Mouse (Mus musculus) MEL (cell line): Measurements from ENCODE around the gene Hps4. TPM values are rescaled to one million over a fixed set of nuclear protein-coding genes. Genes with fewer than 3 reads are reported as not detected.

Experiments used
- DNase-seq: peaks from one replicate; pipeline ENCODE4 v3.0.0; 2011; ENCODE audit warnings: low read depth, low spot score
- H3K27ac ChIP-seq: 2 replicates; pipeline ENCODE4 v1.5.1; 2012; ENCODE audit warnings: low read depth, mild to moderate bottlenecking, control low read depth, low read length, moderate library complexity; ENCODE audit not compliant: control insufficient read depth
- H3K27me3 ChIP-seq, 2 experiments: fragments of 150-350 bp in 1 of 2; sonication (generic) in 1 of 2; 2 replicates each; pipeline ENCODE4 v1.6.1; 2012; ENCODE audit warnings: low read length in 2 of 2, mild to moderate bottlenecking in 2 of 2, improper control_type of control experiment in 1 of 2, moderate library complexity in 1 of 2; ENCODE audit not compliant: insufficient read depth in 2 of 2, control insufficient read depth in 1 of 2
- H3K36me3 ChIP-seq, 2 experiments: 2 replicates each; pipeline ENCODE4 v1.6.1; 2012 to 2014; ENCODE audit warnings: low read length in 2 of 2, improper control_type of control experiment in 1 of 2, inconsistent platforms in 1 of 2, mild to moderate bottlenecking in 1 of 2; ENCODE audit not compliant: insufficient read depth in 2 of 2, control insufficient read depth in 1 of 2
- H3K4me1 ChIP-seq, 2 experiments: fragments of 150-350 bp in 1 of 2; sonication (generic) in 1 of 2; 2 replicates each; pipeline ENCODE4 v1.6.1; 2012; ENCODE audit warnings: low read length in 2 of 2, improper control_type of control experiment in 1 of 2, mild to moderate bottlenecking in 1 of 2; ENCODE audit not compliant: insufficient read depth in 2 of 2, control insufficient read depth in 1 of 2
- H3K4me3 ChIP-seq, 2 experiments: fragments of 150-350 bp in 1 of 2; sonication (generic) in 1 of 2; 2 replicates each; pipeline ENCODE4 v1.5.1; 2012; ENCODE audit warnings: low read depth in 2 of 2, low read length in 2 of 2, mild to moderate bottlenecking in 2 of 2, moderate library complexity in 2 of 2, control low read depth in 1 of 2, improper control_type of control experiment in 1 of 2; ENCODE audit not compliant: control insufficient read depth in 1 of 2, insufficient read depth in 1 of 2
- H3K79me2 ChIP-seq: 2 replicates; pipeline ENCODE4 v1.6.1; 2012; ENCODE audit warnings: mild to moderate bottlenecking, low read length, moderate library complexity; ENCODE audit not compliant: control insufficient read depth, poor library complexity, insufficient read depth
- H3K9ac ChIP-seq: 2 replicates; pipeline ENCODE4 v1.6.1; 2012; ENCODE audit warnings: low read depth, mild to moderate bottlenecking, control low read depth, low read length, moderate library complexity; ENCODE audit not compliant: control insufficient read depth, poor library complexity, severe bottlenecking
- H3K9me3 ChIP-seq: fragments of 150-350 bp; sonication (generic); replicated peaks from 2 replicates; pipeline ENCODE4 v1.6.1; 2012; ENCODE audit warnings: mild to moderate bottlenecking, low read length, improper control_type of control experiment, moderate library complexity; ENCODE audit not compliant: insufficient read depth
- CHD1 ChIP-seq: IDR thresholded peaks from 2 replicates; pipeline ENCODE4 v1.6.1; 2012; ENCODE audit warnings: low read depth, mild to moderate bottlenecking, inconsistent platforms, low read length, improper control_type of control experiment
- CHD2 ChIP-seq: IDR thresholded peaks from 2 replicates; pipeline ENCODE4 v1.6.1; 2011; ENCODE audit warnings: low read length, improper control_type of control experiment
- CTCF ChIP-seq, 3 experiments: IDR thresholded peaks in 2 of 3; conservative IDR thresholded peaks in 1 of 3; 2 replicates each; pipeline ENCODE4 v1.5.1; 2011 to 2012; ENCODE audit warnings: low read length in 3 of 3, low read depth in 2 of 3, mild to moderate bottlenecking in 2 of 3, improper control_type of control experiment in 1 of 3, inconsistent platforms in 1 of 3, mixed read lengths in 1 of 3, moderate library complexity in 1 of 3; ENCODE audit not compliant: control insufficient read depth in 1 of 3, insufficient read depth in 1 of 3, poor library complexity in 1 of 3, severe bottlenecking in 1 of 3
- E2F4 ChIP-seq: IDR thresholded peaks from 2 replicates; pipeline ENCODE4 v1.6.1; 2011; ENCODE audit warnings: low read depth, low read length, improper control_type of control experiment, borderline replicate concordance
- ELF1 ChIP-seq: IDR thresholded peaks from 2 replicates; pipeline ENCODE4 v1.6.1; 2014; ENCODE audit warnings: low read depth, mild to moderate bottlenecking, inconsistent platforms, low read length, improper control_type of control experiment, moderate library complexity
- GABPA ChIP-seq: IDR thresholded peaks from 2 replicates; pipeline ENCODE4 v1.6.1; 2012; ENCODE audit warnings: low read depth, mild to moderate bottlenecking, inconsistent platforms, low read length, improper control_type of control experiment, moderate library complexity
- JUND ChIP-seq: IDR thresholded peaks from 2 replicates; pipeline ENCODE4 v1.6.1; 2011; ENCODE audit warnings: low read depth, mild to moderate bottlenecking, improper control_type of control experiment, low read length
- KAT2A ChIP-seq: conservative IDR thresholded peaks from 2 replicates; pipeline ENCODE4 v1.6.1; 2012; ENCODE audit warnings: low read depth, low read length, improper control_type of control experiment, inconsistent platforms
- MAFK ChIP-seq: IDR thresholded peaks from 2 replicates; pipeline ENCODE4 v1.6.1; 2011; ENCODE audit warnings: low read depth, mild to moderate bottlenecking, low read length, improper control_type of control experiment, borderline replicate concordance
- MAX ChIP-seq: IDR thresholded peaks from 2 replicates; pipeline ENCODE4 v1.6.1; 2011; ENCODE audit warnings: low read length, improper control_type of control experiment
- MAZ ChIP-seq: IDR thresholded peaks from 2 replicates; pipeline ENCODE4 v1.6.1; 2012; ENCODE audit warnings: low read depth, mild to moderate bottlenecking, inconsistent platforms, low read length, improper control_type of control experiment
- MYB ChIP-seq: IDR thresholded peaks from 2 replicates; pipeline ENCODE4 v1.6.1; 2011; ENCODE audit warnings: mild to moderate bottlenecking, low read depth, low read length, improper control_type of control experiment
- NELFE ChIP-seq: IDR thresholded peaks from 2 replicates; pipeline ENCODE4 v1.6.1; 2011; ENCODE audit warnings: low read depth, low read length, improper control_type of control experiment
- POLR2A ChIP-seq, 2 experiments: IDR thresholded peaks; 2 replicates each; pipeline ENCODE4 v1.6.1; 2011 to 2012; ENCODE audit warnings: low read length in 2 of 2, mild to moderate bottlenecking in 2 of 2, control low read depth in 1 of 2, improper control_type of control experiment in 1 of 2, low read depth in 1 of 2, moderate library complexity in 1 of 2; ENCODE audit not compliant: control insufficient read depth in 1 of 2, insufficient read depth in 1 of 2, poor library complexity in 1 of 2
- POLR2AphosphoS5 ChIP-seq: IDR thresholded peaks from 2 replicates; pipeline ENCODE4 v1.6.1; 2012; ENCODE audit warnings: low read depth, borderline replicate concordance, mild to moderate bottlenecking, inconsistent platforms, low read length, moderate library complexity, mixed read lengths
- RAD21 ChIP-seq: IDR thresholded peaks from 2 replicates; pipeline ENCODE4 v1.6.1; 2011; ENCODE audit warnings: mild to moderate bottlenecking, low read depth, low read length, improper control_type of control experiment
- SIN3A ChIP-seq: IDR thresholded peaks from 2 replicates; pipeline ENCODE4 v1.6.1; 2012; ENCODE audit warnings: low read length, improper control_type of control experiment, inconsistent platforms
- SMC3 ChIP-seq: IDR thresholded peaks from 2 replicates; pipeline ENCODE4 v1.6.1; 2011; ENCODE audit warnings: low read depth, low read length, improper control_type of control experiment
- TAL1 ChIP-seq: IDR thresholded peaks from 2 replicates; pipeline ENCODE4 v1.6.1; 2012; ENCODE audit warnings: mild to moderate bottlenecking, inconsistent platforms, low read length, moderate library complexity, mixed read lengths
- UBTF ChIP-seq: IDR thresholded peaks from 2 replicates; pipeline ENCODE4 v1.6.1; 2012; ENCODE audit warnings: low read depth, mild to moderate bottlenecking, inconsistent platforms, low read length, improper control_type of control experiment, moderate library complexity, borderline replicate concordance; ENCODE audit not compliant: insufficient read depth
- USF1 ChIP-seq: IDR thresholded peaks from 2 replicates; pipeline ENCODE4 v1.6.1; 2014; ENCODE audit warnings: low read depth, mild to moderate bottlenecking, inconsistent platforms, low read length, improper control_type of control experiment, moderate library complexity
- USF2 ChIP-seq, 2 experiments: IDR thresholded peaks; 2 replicates each; pipeline ENCODE4 v1.6.1; 2011 to 2012; ENCODE audit warnings: improper control_type of control experiment in 2 of 2, low read length in 2 of 2, borderline replicate concordance in 1 of 2, inconsistent platforms in 1 of 2, low read depth in 1 of 2, mild to moderate bottlenecking in 1 of 2; ENCODE audit not compliant: insufficient read depth in 1 of 2
- ZKSCAN1 ChIP-seq: IDR thresholded peaks from 2 replicates; pipeline ENCODE4 v1.6.1; 2012; ENCODE audit warnings: low read depth, mild to moderate bottlenecking, inconsistent platforms, low read length, improper control_type of control experiment, moderate library complexity
- ZNF384 ChIP-seq: IDR thresholded peaks from 2 replicates; pipeline ENCODE4 v1.6.1; 2012; ENCODE audit warnings: low read depth, mild to moderate bottlenecking, inconsistent platforms, low read length, improper control_type of control experiment
- polyA plus RNA-seq, 2 experiments: library from polyadenylated mRNA; stranded (reverse) in 1 of 2; unstranded in 1 of 2; fragments of >175 nt in 1 of 2; fragments of >200 nt in 1 of 2; gene quantifications; 2 replicates each; pipeline versions ENCODE4 v1.2.1 to v1.2.4; 2012; ENCODE audit warnings: low replicate concordance in 2 of 2, low read depth in 1 of 2; ENCODE audit not compliant: insufficient read length in 2 of 2, insufficient read depth in 1 of 2, missing spikeins in 1 of 2
- total RNA-seq: library from RNA; depleted of rRNA; stranded (reverse); fragments of 300-350 nt; gene quantifications from 2 replicates; pipeline ENCODE4 v1.2.3, GENCODE M21; 2012

Hps4 gene
- total and polyA plus RNA-seq, 3 experiments = 37.1 to 41.7 TPM; not detected in 1

GRCm38 (mm10) chr5:112305842-112306241 lies 37.0 kb upstream of the Hps4 start:
- no peak overlapping the region for H3K9ac ChIP-seq
- H3K9me3 ChIP-seq = no peaks in the 10 kb centered on the region
- H3K4me3 ChIP-seq = no peak overlapping the region
- peaks cover 1% of the 10 kb centered on the region; the same call in 1 of the 2 replicates for H3K79me2 ChIP-seq
- TF ChIP-seq SMC3 = no peak
- no peak for TF ChIP-seq JUND
- no peak for TF ChIP-seq MAX
- no peak for TF ChIP-seq MAZ
- TF ChIP-seq CHD1 = no peak
- TF ChIP-seq MAFK = no peak
- no peak for TF ChIP-seq USF1
- no peak for TF ChIP-seq E2F4
- no peak for TF ChIP-seq NELFE
- TF ChIP-seq ELF1 = no peak
- TF ChIP-seq KAT2A = no peak
- TF ChIP-seq TAL1 = no peak
- no peak for TF ChIP-seq SIN3A
- TF ChIP-seq POLR2A (IDR thresholded peaks at IDR 0.05; ENCODE audit: control insufficient read depth in 1 of 2, insufficient read depth in 1 of 2, low read depth in 1 of 2, low read length in 2 of 2, poor library complexity in 1 of 2) = no peak
- no peaks in the 10 kb centered on the region for H3K27me3 ChIP-seq
- no peak for DNase-seq
- no peak overlapping the region for H3K27ac ChIP-seq
- no peaks in the 10 kb centered on the region for H3K4me1 ChIP-seq
- H3K36me3 ChIP-seq = no peaks in the 10 kb centered on the region; a peak in 2 of 4 replicates

- H3K36me3 ChIP-seq = no peaks in the 10 kb centered on the region; a peak in 2 of 4 replicates
- no peak for TF ChIP-seq CHD2
- TF ChIP-seq POLR2AphosphoS5 = no peak
Measured at GRCm38 (mm10) chr5:112313222-112313885, 29.5 kb upstream of the Hps4 start.

DNA sequence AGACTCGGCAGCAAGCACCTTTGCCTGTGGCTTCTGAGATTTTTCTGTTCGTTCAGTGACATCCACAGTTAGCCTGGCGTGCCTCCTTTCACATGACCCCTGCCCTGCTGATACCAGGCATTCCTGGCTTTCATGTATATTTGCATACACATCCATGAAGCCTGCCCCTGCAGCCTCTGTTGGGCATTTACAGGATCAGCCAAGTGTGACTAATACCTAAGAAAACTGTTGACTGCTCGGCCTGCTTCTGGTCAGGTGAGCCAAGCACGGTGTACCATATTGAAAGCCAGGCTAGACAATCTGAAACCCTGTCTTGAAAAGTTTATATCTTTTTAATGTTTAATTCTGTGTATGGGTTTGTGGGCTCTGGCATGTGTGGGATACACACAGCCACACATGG lies 26.4 kb upstream of the Hps4 start:
- H3K27me3 ChIP-seq = no peaks in the 10 kb centered on the region
- H3K79me2 ChIP-seq = no peaks in the 10 kb centered on the region
- no peak overlapping the region for H3K4me3 ChIP-seq
- DNase-seq = no peak
- no peak overlapping the region for H3K9ac ChIP-seq
- no peaks in the 10 kb centered on the region for H3K9me3 ChIP-seq
- no peaks in the 10 kb centered on the region for H3K4me1 ChIP-seq
- H3K27ac ChIP-seq = no peak overlapping the region
- H3K36me3 ChIP-seq = no peaks in the 10 kb centered on the region
- TF ChIP-seq GABPA (no peak), ZKSCAN1 (no peak), POLR2A (IDR thresholded peaks at IDR 0.05; ENCODE audit: control insufficient read depth in 1 of 2, insufficient read depth in 1 of 2, low read depth in 1 of 2, low read length in 2 of 2, poor library complexity in 1 of 2) (no peak), CHD1 (no peak), ELF1 (no peak), USF2 (IDR thresholded peaks at IDR 0.05; ENCODE audit: borderline replicate concordance in 1 of 2, insufficient read depth in 1 of 2, low read depth in 1 of 2, low read length in 2 of 2) (no peak), CTCF (IDR thresholded peaks at IDR 0.05 in 2 of 3, conservative IDR thresholded peaks at IDR 0.05 in 1 of 3; ENCODE audit: control insufficient read depth in 1 of 3, insufficient read depth in 1 of 3, low read depth in 2 of 3, low read length in 3 of 3, poor library complexity in 1 of 3, severe bottlenecking in 1 of 3) (no peak), UBTF (no peak), MYB (no peak), USF1 (no peak), RAD21 (no peak), ZNF384 (no peak)

More at GRCm38 (mm10) chr5:112313222-112313885, 29.5 kb upstream of the Hps4 start:
- H3K4me3 ChIP-seq = no peak overlapping the region
- H3K4me1 ChIP-seq = no peaks in the 10 kb centered on the region
- no peak overlapping the region for H3K27ac ChIP-seq
- H3K9me3 ChIP-seq = no peaks in the 10 kb centered on the region
- no peaks in the 10 kb centered on the region for H3K27me3 ChIP-seq
- DNase-seq = no peak
- no peaks in the 10 kb centered on the region for H3K79me2 ChIP-seq
- no peak overlapping the region for H3K9ac ChIP-seq
